Mouse (Mus musculus): ENCODE measurements around the gene Rtn4rl1. TPM values are rescaled to one million over a fixed set of nuclear protein-coding genes. Genes with fewer than 3 reads are reported as not detected.
"Not testable (repeated sequence)": the region's sequence is repeated elsewhere in the genome, so short reads cannot be mapped to it uniquely, and the experiment has no call there.

The Rtn4rl1 gene
- polyA plus RNA-seq, 1 experiment from 2014 or later, result 2.1 TPM

DNA sequence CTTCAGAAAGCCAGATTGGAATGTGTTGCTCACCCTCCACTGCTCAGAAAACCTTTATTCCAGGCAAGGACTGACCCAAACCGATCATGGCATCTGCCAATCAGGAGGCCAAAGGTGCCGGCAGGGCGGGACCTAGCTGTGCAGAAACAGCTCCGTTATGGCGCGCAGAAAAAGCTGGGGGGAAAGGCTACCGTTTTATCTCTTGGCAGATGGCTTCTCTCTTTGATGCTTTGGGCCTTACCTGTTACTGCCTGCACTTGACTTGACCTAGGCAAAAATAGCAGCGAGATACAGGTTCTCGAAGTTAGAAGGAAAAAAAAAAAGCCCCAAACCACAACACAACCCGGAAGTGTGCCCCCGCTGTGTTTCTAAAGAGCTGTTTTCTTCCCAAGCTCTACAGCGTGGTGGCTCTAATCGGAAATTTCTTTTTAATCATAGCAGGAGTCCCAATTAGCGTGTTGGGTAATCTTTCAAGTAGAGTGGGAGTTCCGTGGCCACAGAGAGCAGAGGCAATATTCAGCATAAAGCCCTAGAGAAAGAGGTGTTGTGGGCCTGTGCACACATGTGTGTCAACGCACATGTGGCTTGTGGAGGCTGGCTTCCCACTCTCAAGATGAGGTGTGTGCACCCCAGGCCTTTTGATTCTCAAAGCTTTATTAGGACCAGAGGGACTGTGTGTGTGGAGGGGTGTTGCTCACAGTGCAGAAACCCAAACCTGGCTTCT lies 85.9 kb downstream of the Rtn4rl1 start:
- peak; percentile 33 for DNase-seq (ENCODE audit: low spot score)
- H3K9me3 ChIP-seq (ENCODE audit: control insufficient read depth, low read length), result no peaks in the 10 kb centered on the region
- no peak for ATAC-seq (ENCODE audit: low FRiP score, low TSS enrichment)
- H3K27me3 ChIP-seq (ENCODE audit: control insufficient read depth, insufficient read depth, low read length), result peaks cover 7% of the 10 kb centered on the region
- H3K4me3 ChIP-seq (ENCODE audit: low read depth, low read length), result peak overlapping the region; percentile 17; the same call in 1 of the 2 replicates
- no peaks in the 10 kb centered on the region for H3K36me3 ChIP-seq (ENCODE audit: control insufficient read depth, insufficient read depth, low read length)
- H3K4me1 ChIP-seq (replicated peaks; ENCODE audit: control insufficient read depth, insufficient read depth), result no peaks in the 10 kb centered on the region; the same call in 1 of the 2 replicates
- no peak for TF ChIP-seq CTCF (IDR thresholded peaks at IDR 0.05; ENCODE audit: low read depth)
- H3K9ac ChIP-seq (ENCODE audit: low read length), result no peak overlapping the region
- WGBS, result 15% methylated on average over 16 of the region's 16 CpGs
- no peak overlapping the region for H3K27ac ChIP-seq (replicated peaks)
- H3K4me2 ChIP-seq (replicated peaks; ENCODE audit: low read depth), result peak overlapping the region; percentile 42

DNA sequence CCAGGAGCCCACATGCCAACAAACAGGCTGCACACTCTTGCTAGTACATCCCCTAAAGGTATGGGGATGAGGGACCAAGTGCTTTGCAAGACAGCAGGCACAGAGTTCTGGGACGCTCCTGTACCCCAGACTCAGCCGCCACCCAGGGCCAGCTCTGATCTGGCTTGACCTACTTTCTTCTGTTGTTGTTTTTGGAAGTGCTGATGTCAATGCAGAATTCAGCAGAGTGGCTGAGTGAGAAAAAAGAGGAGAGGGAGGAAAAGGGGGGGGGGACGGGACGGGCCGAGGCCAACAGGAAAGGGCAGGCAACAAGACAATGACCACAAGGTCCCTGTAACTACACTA lies 86.5 kb downstream of the Rtn4rl1 start:
- H3K4me2 ChIP-seq (replicated peaks; ENCODE audit: low read depth), result no peak overlapping the region
- no peak for DNase-seq (ENCODE audit: low spot score)
- H3K9ac ChIP-seq (ENCODE audit: low read length), result no peak overlapping the region
- H3K9me3 ChIP-seq (ENCODE audit: control insufficient read depth, low read length), result no peaks in the 10 kb centered on the region
- no peak overlapping the region for H3K27ac ChIP-seq (replicated peaks)
- H3K4me1 ChIP-seq (replicated peaks; ENCODE audit: control insufficient read depth, insufficient read depth), result no peaks in the 10 kb centered on the region; the same call in 1 of the 2 replicates
- H3K4me3 ChIP-seq (ENCODE audit: low read depth, low read length), result no peak overlapping the region
- H3K36me3 ChIP-seq (ENCODE audit: control insufficient read depth, insufficient read depth, low read length), result no peaks in the 10 kb centered on the region
- TF ChIP-seq EP300 (optimal IDR thresholded peaks at IDR 0.05) (no peak), CTCF (IDR thresholded peaks at IDR 0.05; ENCODE audit: low read depth) (no peak)
- ATAC-seq (ENCODE audit: low FRiP score, low TSS enrichment), result no peak
- WGBS, result 79% methylated on average over 5 of the region's 5 CpGs
- peaks cover 7% of the 10 kb centered on the region for H3K27me3 ChIP-seq (ENCODE audit: control insufficient read depth, insufficient read depth, low read length)

- 64% methylated on average over 5 of the region's 5 CpGs for WGBS
- no peak for ATAC-seq (ENCODE audit: low FRiP score, low TSS enrichment)
These were observed 86.9 kb downstream of the Rtn4rl1 start for GRCm38 (mm10) chr11:75280435-75281001.

DNA sequence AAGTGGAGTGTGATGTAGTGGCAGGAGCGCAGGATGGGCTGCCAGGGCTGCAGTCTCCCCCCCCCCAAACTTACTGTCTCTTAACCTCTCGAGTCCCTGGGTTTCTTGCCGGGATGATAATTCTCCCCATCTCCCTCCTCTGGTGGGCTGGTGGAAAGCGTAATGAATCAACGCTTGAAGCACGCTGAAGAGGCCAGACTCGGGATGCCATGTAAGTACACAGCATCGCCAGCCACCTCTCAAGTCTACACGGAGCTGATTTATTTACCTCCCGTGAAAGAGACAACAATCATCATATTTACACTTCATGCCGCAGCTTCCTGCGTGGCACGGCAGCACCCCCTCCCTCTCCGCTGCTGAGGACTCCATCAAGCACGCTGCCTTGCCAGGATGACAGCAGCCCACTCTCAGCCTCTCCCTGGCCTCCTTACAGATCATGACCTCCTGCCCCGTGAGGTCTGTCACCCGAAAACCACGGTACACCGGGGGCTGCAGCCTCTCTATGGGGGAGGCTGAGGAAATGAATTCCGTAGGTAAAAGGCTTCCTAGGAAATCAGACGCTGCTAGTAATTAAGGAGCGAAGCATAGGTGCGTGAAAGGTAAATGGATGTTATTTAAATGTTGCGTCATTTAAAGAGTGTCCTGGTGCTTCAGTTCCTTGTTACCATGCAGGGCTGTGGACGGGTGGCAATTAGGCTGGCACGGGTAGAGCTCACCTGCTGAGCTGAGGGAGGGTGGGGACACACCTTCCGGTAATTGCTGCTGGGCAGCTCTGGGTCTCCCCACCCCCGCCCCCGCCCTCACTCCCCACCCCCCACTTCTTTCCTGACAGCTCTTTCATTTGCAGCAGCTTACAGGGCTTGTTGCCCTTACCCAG lies 88.0 kb downstream of the Rtn4rl1 start:
- no peaks in the 10 kb centered on the region; the same call in 1 of the 2 replicates for H3K4me1 ChIP-seq (replicated peaks; ENCODE audit: control insufficient read depth, insufficient read depth)
- no peak overlapping the region for H3K27ac ChIP-seq (replicated peaks)
- H3K9me3 ChIP-seq (ENCODE audit: control insufficient read depth, low read length), result no peaks in the 10 kb centered on the region
- H3K4me2 ChIP-seq (replicated peaks; ENCODE audit: low read depth), result peak overlapping the region; percentile 27; the same call in 1 of the 2 replicates
- no peak overlapping the region for H3K9ac ChIP-seq (ENCODE audit: low read length)
- DNase-seq (ENCODE audit: low spot score) (no peak), ATAC-seq (ENCODE audit: low FRiP score, low TSS enrichment) (peak; percentile 40; the same call in 1 of the 2 replicates)
- H3K4me3 ChIP-seq (ENCODE audit: low read depth, low read length), result no peak overlapping the region
- no peak for TF ChIP-seq CTCF (IDR thresholded peaks at IDR 0.05; ENCODE audit: low read depth)
- TF ChIP-seq EP300 (optimal IDR thresholded peaks at IDR 0.05), result no peak
- peaks cover 7% of the 10 kb centered on the region for H3K27me3 ChIP-seq (ENCODE audit: control insufficient read depth, insufficient read depth, low read length)
- no peaks in the 10 kb centered on the region for H3K36me3 ChIP-seq (ENCODE audit: control insufficient read depth, insufficient read depth, low read length)
- WGBS, result 12% methylated on average over 28 of the region's 29 CpGs

More at GRCm38 (mm10) chr11:75280435-75281001, 86.9 kb downstream of the Rtn4rl1 start:
- H3K9me3 ChIP-seq (ENCODE audit: control insufficient read depth, low read length), result no peaks in the 10 kb centered on the region
- H3K4me1 ChIP-seq (replicated peaks; ENCODE audit: control insufficient read depth, insufficient read depth), result no peaks in the 10 kb centered on the region; the same call in 1 of the 2 replicates
- no peak overlapping the region for H3K9ac ChIP-seq (ENCODE audit: low read length)
- peaks cover 7% of the 10 kb centered on the region for H3K27me3 ChIP-seq (ENCODE audit: control insufficient read depth, insufficient read depth, low read length)
- H3K36me3 ChIP-seq (ENCODE audit: control insufficient read depth, insufficient read depth, low read length), result no peaks in the 10 kb centered on the region
- H3K27ac ChIP-seq (replicated peaks), result no peak overlapping the region
- DNase-seq (ENCODE audit: low spot score), result no peak
- TF ChIP-seq CTCF (IDR thresholded peaks at IDR 0.05; ENCODE audit: low read depth) (no peak), EP300 (optimal IDR thresholded peaks at IDR 0.05) (no peak)
- H3K4me2 ChIP-seq (replicated peaks; ENCODE audit: low read depth), result no peak overlapping the region
- H3K4me3 ChIP-seq (ENCODE audit: low read depth, low read length), result no peak overlapping the region

- Histone ChIP-seq H3K4me3 (ENCODE audit: low read depth, low read length) (peak overlapping the region; percentile 6; the same call in 1 of the 2 replicates), H3K9ac (ENCODE audit: low read length) (no peak overlapping the region; the same call in 1 of the 2 replicates), H3K27me3 (ENCODE audit: control insufficient read depth, insufficient read depth, low read length) (peaks cover 7% of the 10 kb centered on the region), H3K4me2 (replicated peaks; ENCODE audit: low read depth) (0 out of 2 replicates have a peak overlapping the region, but pooled peaks have one; percentile 8), H3K36me3 (ENCODE audit: control insufficient read depth, insufficient read depth, low read length) (no peaks in the 10 kb centered on the region), H3K27ac (replicated peaks) (no peak overlapping the region), H3K9me3 (ENCODE audit: control insufficient read depth, low read length) (no peaks in the 10 kb centered on the region), H3K4me1 (replicated peaks; ENCODE audit: control insufficient read depth, insufficient read depth) (no peaks in the 10 kb centered on the region; the same call in 1 of the 2 replicates)
- DNase-seq (ENCODE audit: low spot score) (no peak), ATAC-seq (ENCODE audit: low FRiP score, low TSS enrichment) (no peak)
- TF ChIP-seq CTCF (IDR thresholded peaks at IDR 0.05; ENCODE audit: low read depth) (no peak), EP300 (optimal IDR thresholded peaks at IDR 0.05) (no peak)
- 18% methylated on average over 13 of the region's 13 CpGs for WGBS
These were observed 89.0 kb downstream of the Rtn4rl1 start for GRCm38 (mm10) chr11:75282496-75283120.

DNA sequence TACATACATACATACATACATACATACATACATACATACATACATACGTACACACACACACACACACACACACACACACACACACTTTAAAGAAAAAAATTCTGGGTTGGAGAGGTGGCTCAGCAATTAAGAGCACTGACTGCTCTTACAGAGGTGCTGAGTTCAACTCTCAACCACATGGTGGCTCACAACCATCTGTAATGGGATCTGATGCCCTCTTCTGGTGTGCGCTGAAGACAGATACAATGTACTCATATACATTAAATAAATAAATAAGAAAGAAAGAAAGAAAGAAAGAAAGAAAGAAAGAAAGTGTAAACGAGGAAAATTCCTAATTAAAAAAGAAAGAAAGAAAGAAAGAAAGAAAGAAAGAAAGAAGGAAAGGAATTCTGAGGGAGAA lies 90.2 kb downstream of the Rtn4rl1 start:
- not testable (repeated sequence) for H3K9ac ChIP-seq (ENCODE audit: low read length); H3K36me3 ChIP-seq (ENCODE audit: control insufficient read depth, insufficient read depth, low read length); H3K27me3 ChIP-seq (ENCODE audit: control insufficient read depth, insufficient read depth, low read length); H3K4me1 ChIP-seq (replicated peaks; ENCODE audit: control insufficient read depth, insufficient read depth); H3K9me3 ChIP-seq (ENCODE audit: control insufficient read depth, low read length); DNase-seq (ENCODE audit: low spot score); ATAC-seq (ENCODE audit: low FRiP score, low TSS enrichment); H3K4me3 ChIP-seq (ENCODE audit: low read depth, low read length); H3K27ac ChIP-seq (replicated peaks); H3K4me2 ChIP-seq (replicated peaks; ENCODE audit: low read depth)
- 64% methylated on average over 3 of the region's 3 CpGs for WGBS

All from stomach, postnatal 0 days (tissue).